Mouse (Mus musculus) embryonic facial prominence, embryonic 14.5 days (tissue): ENCODE measurements at regions not wholly inside any gene's neighbourhood (a gene's known extent, or its start where the extent isn't known, plus 50 kb on each side); places are given as distances from the start of the nearest gene placed in this dataset.

Source experiments
- ATAC-seq: fragments of 200-750 bp; cut with Nextera tagmentation; 2 replicates; pipeline ENCODE4 v1.8.0; 2017; ENCODE audit warnings: low read depth, moderate number of reproducible peaks, moderate TSS enrichment
- DNase-seq: peaks from one replicate; pipeline ENCODE4 v3.0.0-alpha.2; 2015; ENCODE audit warnings: low spot score
- H3K27ac ChIP-seq: fragments of 300-500 bp; sonication (generic); replicated peaks from 2 replicates; pipeline ENCODE4 v1.5.1; 2014; ENCODE audit warnings: low read depth, mild to moderate bottlenecking, low read length, moderate library complexity
- H3K27me3 ChIP-seq: fragments of 300-500 bp; sonication (generic); replicated peaks from 2 replicates; pipeline ENCODE4 v1.6.1; 2014; ENCODE audit warnings: low read length; ENCODE audit not compliant: control insufficient read depth, insufficient read depth
- H3K36me3 ChIP-seq: fragments of 300-500 bp; sonication (generic); 2 replicates; pipeline ENCODE4 v1.6.1; 2014; ENCODE audit warnings: low read length, mixed read lengths; ENCODE audit not compliant: control insufficient read depth, insufficient read depth
- H3K4me1 ChIP-seq: fragments of 300-500 bp; sonication (generic); 2 replicates; pipeline ENCODE4 v1.6.1; 2014; ENCODE audit warnings: antibody characterized with exemption, low read length; ENCODE audit not compliant: control insufficient read depth, insufficient read depth
- H3K4me2 ChIP-seq: fragments of 300-500 bp; sonication (generic); 2 replicates; pipeline ENCODE4 v1.6.1; 2014; ENCODE audit warnings: low read depth, mild to moderate bottlenecking, low read length, moderate library complexity, mixed read lengths
- H3K4me3 ChIP-seq: fragments of 300-500 bp; sonication (generic); 2 replicates; pipeline ENCODE4 v1.5.1; 2014; ENCODE audit warnings: low read depth, mild to moderate bottlenecking, low read length
- H3K9ac ChIP-seq: fragments of 300-500 bp; sonication (generic); 2 replicates; pipeline ENCODE4 v1.6.1; 2014; ENCODE audit warnings: low read depth, mild to moderate bottlenecking, low read length, moderate library complexity, mixed read lengths
- H3K9me3 ChIP-seq: fragments of 300-500 bp; sonication (generic); 2 replicates; pipeline ENCODE4 v1.6.1; 2016; ENCODE audit warnings: low read length; ENCODE audit not compliant: control insufficient read depth
- WGBS: fragments of 180-500 bp; shearing (Covaris S2); extraction: QIAGEN DNeasy Blood & Tissue Kit; methylation state at CpG from one replicate; pipeline ENCODE4 v1.1.7; 2014; 5-methylcytosine and 5-hydroxymethylcytosine counted together

GRCm38 (mm10) chr4:81628496-81628828 lies 185.8 kb upstream of the Mpdz start:
- no peaks in the 10 kb centered on the region for H3K9me3 ChIP-seq
- no peaks in the 10 kb centered on the region for H3K36me3 ChIP-seq
- no peaks in the 10 kb centered on the region for H3K27me3 ChIP-seq
- DNase-seq = no peak
- H3K4me1 ChIP-seq = peaks cover 9% of the 10 kb centered on the region
- no peak overlapping the region for H3K4me3 ChIP-seq
- no peak for ATAC-seq
- no peak overlapping the region; the same call in 1 of the 2 replicates for H3K27ac ChIP-seq
- WGBS = 49% methylated on average over 3 of the region's 3 CpGs
- no peak overlapping the region for H3K9ac ChIP-seq
- H3K4me2 ChIP-seq = no peak overlapping the region

- Histone ChIP-seq H3K27me3 (no peaks in the 10 kb centered on the region), H3K27ac (no peak overlapping the region; the same call in 1 of the 2 replicates)
- 58% methylated on average over 12 of the region's 12 CpGs for WGBS
These were observed 185.3 kb upstream of the Mpdz start for GRCm38 (mm10) chr4:81627714-81628495.

GRCm38 (mm10) chr4:81625348-81625934 lies 182.8 kb upstream of the Mpdz start:
- Histone ChIP-seq H3K36me3 (no peaks in the 10 kb centered on the region), H3K4me1 (peaks cover 12% of the 10 kb centered on the region), H3K27ac (no peak overlapping the region), H3K4me2 (no peak overlapping the region), H3K27me3 (no peaks in the 10 kb centered on the region), H3K9me3 (no peaks in the 10 kb centered on the region), H3K9ac (no peak overlapping the region), H3K4me3 (no peak overlapping the region)
- WGBS = 42% methylated on average over 10 of the region's 10 CpGs
- ATAC-seq (0 out of 2 replicates have a peak, but pooled peaks have one; percentile 33), DNase-seq (peak; percentile 73)

More at GRCm38 (mm10) chr4:81627714-81628495, 185.3 kb upstream of the Mpdz start:
- H3K4me2 ChIP-seq = no peak overlapping the region
- no peaks in the 10 kb centered on the region for H3K36me3 ChIP-seq
- H3K4me3 ChIP-seq = no peak overlapping the region
- DNase-seq (no peak), ATAC-seq (no peak)
- no peaks in the 10 kb centered on the region for H3K9me3 ChIP-seq
- peaks cover 9% of the 10 kb centered on the region for H3K4me1 ChIP-seq
- H3K9ac ChIP-seq = no peak overlapping the region

- H3K4me3 ChIP-seq = no peak overlapping the region
- DNase-seq (peak; percentile 22), ATAC-seq (no peak)
- H3K36me3 ChIP-seq = no peaks in the 10 kb centered on the region
- no peak overlapping the region; the same call in 1 of the 2 replicates for H3K27ac ChIP-seq
- no peak overlapping the region for H3K9ac ChIP-seq
- 81% methylated on average over 4 of the region's 4 CpGs for WGBS
- no peak overlapping the region for H3K4me2 ChIP-seq
- H3K9me3 ChIP-seq = no peaks in the 10 kb centered on the region
- H3K27me3 ChIP-seq = no peaks in the 10 kb centered on the region
- peaks cover 12% of the 10 kb centered on the region for H3K4me1 ChIP-seq
These were observed 181.5 kb upstream of the Mpdz start for GRCm38 (mm10) chr4:81624111-81624510.

- WGBS = 63% methylated on average over 8 of the region's 8 CpGs
- Histone ChIP-seq H3K4me3 (no peak overlapping the region), H3K27ac (peak overlapping the region; percentile 13; the same call in 1 of the 2 replicates), H3K4me1 (peaks cover 8% of the 10 kb centered on the region; the same call in 1 of the 2 replicates), H3K36me3 (no peaks in the 10 kb centered on the region), H3K9ac (no peak overlapping the region), H3K4me2 (no peak overlapping the region), H3K9me3 (no peaks in the 10 kb centered on the region), H3K27me3 (no peaks in the 10 kb centered on the region)
- DNase-seq = peak; percentile 59
- ATAC-seq = no peak
These were observed 178.9 kb upstream of the Mpdz start for GRCm38 (mm10) chr4:81621391-81622137.

- ATAC-seq = no peak
These were observed 174.6 kb upstream of the Mpdz start for GRCm38 (mm10) chr4:81617191-81617590.

GRCm38 (mm10) chr4:81611191-81611590 lies 168.6 kb upstream of the Mpdz start:
- no peak overlapping the region for H3K9ac ChIP-seq
- DNase-seq (peak; percentile 68), ATAC-seq (no peak)
- no peaks in the 10 kb centered on the region for H3K36me3 ChIP-seq
- H3K4me2 ChIP-seq = no peak overlapping the region
- H3K4me3 ChIP-seq = no peak overlapping the region
- no peak overlapping the region for H3K27ac ChIP-seq
- 69% methylated on average over 2 of the region's 2 CpGs for WGBS
- 0 out of 2 replicates have a peak, but pooled peaks cover 6% of the 10 kb centered on the region for H3K9me3 ChIP-seq
- no peaks in the 10 kb centered on the region for H3K27me3 ChIP-seq
- H3K4me1 ChIP-seq = no peaks in the 10 kb centered on the region

More at GRCm38 (mm10) chr4:81617191-81617590, 174.6 kb upstream of the Mpdz start:
- H3K4me2 ChIP-seq = no peak overlapping the region
- no peaks in the 10 kb centered on the region for H3K9me3 ChIP-seq
- H3K4me1 ChIP-seq = 0 out of 2 replicates have a peak, but pooled peaks cover 4% of the 10 kb centered on the region
- no peaks in the 10 kb centered on the region for H3K27me3 ChIP-seq
- DNase-seq = no peak
- no peak overlapping the region for H3K9ac ChIP-seq
- 53% methylated on average over 5 of the region's 5 CpGs for WGBS
- no peak overlapping the region for H3K27ac ChIP-seq
- no peaks in the 10 kb centered on the region for H3K36me3 ChIP-seq
- H3K4me3 ChIP-seq = no peak overlapping the region

GRCm38 (mm10) chr4:81600396-81600795 lies 157.8 kb upstream of the Mpdz start:
- Histone ChIP-seq H3K9me3 (no peaks in the 10 kb centered on the region), H3K4me3 (no peak overlapping the region), H3K27me3 (no peaks in the 10 kb centered on the region), H3K4me1 (no peaks in the 10 kb centered on the region), H3K4me2 (no peak overlapping the region), H3K27ac (no peak overlapping the region), H3K36me3 (no peaks in the 10 kb centered on the region), H3K9ac (no peak overlapping the region)
- DNase-seq (no peak), ATAC-seq (no peak)
- WGBS = 85% methylated on average over 5 of the region's 5 CpGs
